Mouse (Mus musculus): ENCODE measurements around the gene Nup153.

DNA sequence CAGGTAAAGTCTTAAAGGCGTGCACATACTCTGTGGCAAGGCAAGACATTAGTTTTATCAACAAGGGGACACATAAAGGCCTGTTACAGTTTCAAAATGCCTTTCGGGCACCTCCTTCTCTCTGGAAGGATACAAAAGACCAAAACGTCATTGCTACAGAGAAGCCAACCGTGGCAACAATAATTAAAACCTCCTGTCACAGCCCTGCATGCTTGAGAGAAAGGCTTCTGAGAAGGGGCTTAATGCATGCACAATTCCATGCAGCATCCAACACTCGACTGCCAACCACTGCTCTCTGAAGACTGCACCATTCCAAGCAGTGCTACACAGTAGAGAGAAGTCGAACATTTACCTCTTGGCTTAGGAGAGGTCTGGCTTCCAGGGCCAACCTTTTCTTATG lies 33.2 kb upstream of the Nup153 start:
- no peak for TF ChIP-seq POLR2A (IDR thresholded peaks at IDR 0.05; ENCODE audit: low read depth, low read length)
- TF ChIP-seq CTCF (IDR thresholded peaks at IDR 0.05; ENCODE audit: extremely low read depth, insufficient read depth, insufficient read length, insufficient replicate concordance) = no peak

Measured in spleen, adult 2 months (tissue).